Mouse (Mus musculus): ENCODE measurements around the gene Pyroxd1. TPM values are rescaled to one million over a fixed set of nuclear protein-coding genes. Genes with fewer than 3 reads are reported as not detected.
A peak's percentile ranks its signal among the peaks of the same experiment; 100 is the strongest.
"Not testable (repeated sequence)": the region's sequence is repeated elsewhere in the genome, so short reads cannot be mapped to it uniquely, and the experiment has no call there.

The Pyroxd1 gene
- polyA plus RNA-seq, 1 experiment from 2014 or later = 22.4 TPM

DNA sequence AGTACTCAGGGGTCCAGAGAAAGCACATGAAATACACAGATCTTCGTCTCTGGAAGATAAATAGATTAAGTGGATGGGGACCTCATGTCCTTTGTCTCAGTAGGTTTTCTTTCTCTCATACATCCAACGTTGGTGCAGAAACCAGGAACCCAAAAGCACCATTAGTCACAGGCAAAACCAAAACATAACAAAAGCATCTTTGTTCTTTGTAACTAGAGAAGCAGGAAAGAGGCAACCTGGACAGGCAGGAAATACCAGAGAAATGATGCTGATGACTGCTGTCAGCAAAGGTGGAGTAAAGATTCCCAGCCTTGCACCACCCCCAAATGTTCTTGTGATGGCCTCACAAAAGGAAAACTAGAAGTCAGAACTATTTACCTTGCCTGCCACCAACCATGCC is 5.9 kb upstream of the Pyroxd1 start:
- Histone ChIP-seq H3K4me2 (ENCODE audit: low read depth, low read length) (no peak overlapping the region), H3K9me3 (ENCODE audit: control insufficient read depth, low read length) (no peaks in the 10 kb centered on the region), H3K27ac (ENCODE audit: low read depth, low read length) (no peak overlapping the region), H3K27me3 (ENCODE audit: control insufficient read depth, insufficient read depth, low read length) (no peaks in the 10 kb centered on the region), H3K4me3 (ENCODE audit: low read depth, low read length) (no peak overlapping the region), H3K9ac (replicated peaks; ENCODE audit: low read depth, low read length) (no peak overlapping the region), H3K36me3 (ENCODE audit: control insufficient read depth, insufficient read depth, low read length) (no peaks in the 10 kb centered on the region), H3K4me1 (ENCODE audit: control insufficient read depth, insufficient read depth, low read length) (no peaks in the 10 kb centered on the region)
- WGBS = 62% methylated on average over 2 of the region's 2 CpGs
- no peak for ATAC-seq (ENCODE audit: low read depth)

DNA sequence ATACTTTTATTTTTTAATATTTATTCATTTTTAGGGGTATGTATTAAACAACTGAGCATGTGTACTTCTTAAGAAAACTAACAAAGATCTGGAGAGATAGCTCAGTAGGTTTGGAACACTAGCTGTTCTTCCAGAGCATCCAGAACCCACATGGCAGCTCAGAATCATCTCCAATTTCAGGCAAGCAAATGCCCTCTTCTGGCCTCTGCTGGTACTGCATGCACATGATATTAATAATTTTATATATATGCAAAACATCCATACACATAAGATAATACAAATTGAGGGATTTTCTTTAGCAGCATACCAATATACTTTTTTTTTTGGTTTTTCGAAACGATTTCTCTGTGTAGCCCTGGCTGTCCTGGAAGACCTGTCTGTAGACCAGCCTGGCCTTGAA is 1.9 kb upstream of the Pyroxd1 start:
- Histone ChIP-seq H3K4me3 (ENCODE audit: low read depth, low read length) (no peak overlapping the region), H3K9ac (replicated peaks; ENCODE audit: low read depth, low read length) (no peak overlapping the region), H3K4me1 (ENCODE audit: control insufficient read depth, insufficient read depth, low read length) (peaks cover 10% of the 10 kb centered on the region; the same call in 1 of the 2 replicates), H3K27me3 (ENCODE audit: control insufficient read depth, insufficient read depth, low read length) (no peaks in the 10 kb centered on the region), H3K27ac (ENCODE audit: low read depth, low read length) (no peak overlapping the region), H3K36me3 (ENCODE audit: control insufficient read depth, insufficient read depth, low read length) (no peaks in the 10 kb centered on the region), H3K4me2 (ENCODE audit: low read depth, low read length) (no peak overlapping the region), H3K9me3 (ENCODE audit: control insufficient read depth, low read length) (no peaks in the 10 kb centered on the region)
- 84% methylated on average over 2 of the region's 2 CpGs for WGBS
- no peak for ATAC-seq (ENCODE audit: low read depth)

DNA sequence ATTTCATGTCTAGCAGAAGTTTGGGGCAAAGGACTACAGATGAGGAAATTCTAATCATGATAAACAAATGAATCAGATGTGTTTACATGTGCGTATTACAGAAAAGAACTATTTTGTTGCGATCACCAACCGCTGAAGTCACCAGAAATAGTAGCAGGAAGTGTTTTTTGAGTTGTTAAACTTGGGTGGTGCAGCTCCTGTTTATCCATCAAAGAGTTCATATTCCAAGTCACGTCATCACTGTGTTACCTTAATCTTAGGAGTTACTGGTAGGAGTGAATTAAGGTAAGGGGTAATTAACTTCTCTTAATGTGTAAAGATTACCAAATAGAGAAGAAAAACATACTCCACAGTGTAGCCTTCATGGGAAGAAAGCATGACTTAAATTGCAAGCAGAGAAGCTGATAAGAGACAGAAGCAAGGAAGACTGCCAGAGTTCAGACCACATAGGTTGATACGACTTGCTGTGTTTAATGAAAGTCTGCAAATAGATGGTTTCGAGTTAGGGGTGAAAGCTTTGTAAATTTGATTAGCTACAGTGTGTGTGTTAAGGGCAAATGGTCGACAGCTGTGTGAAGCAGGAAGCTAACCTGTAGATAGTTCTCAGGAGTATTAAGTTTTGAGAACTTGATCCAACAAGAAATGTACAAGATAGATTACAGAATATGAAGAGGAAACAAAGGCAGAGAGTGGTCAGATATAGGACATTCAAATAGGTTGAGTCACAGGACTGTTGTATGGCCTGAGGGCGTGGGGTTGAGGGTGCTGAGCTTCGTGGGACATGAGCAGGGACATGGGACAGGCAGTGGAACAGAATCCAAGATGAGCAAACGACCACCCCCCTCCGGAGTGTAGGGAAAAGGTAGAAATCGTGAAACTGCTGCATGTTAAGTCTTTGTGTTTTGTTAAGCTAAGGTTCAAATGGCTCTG is 992 bp downstream of the Pyroxd1 start:
- H3K27ac ChIP-seq (ENCODE audit: low read depth, low read length) = peak overlapping the region; percentile 72; the same call in 1 of the 2 replicates
- ATAC-seq (ENCODE audit: low read depth) = no peak; the same call in 1 of the 2 replicates

DNA sequence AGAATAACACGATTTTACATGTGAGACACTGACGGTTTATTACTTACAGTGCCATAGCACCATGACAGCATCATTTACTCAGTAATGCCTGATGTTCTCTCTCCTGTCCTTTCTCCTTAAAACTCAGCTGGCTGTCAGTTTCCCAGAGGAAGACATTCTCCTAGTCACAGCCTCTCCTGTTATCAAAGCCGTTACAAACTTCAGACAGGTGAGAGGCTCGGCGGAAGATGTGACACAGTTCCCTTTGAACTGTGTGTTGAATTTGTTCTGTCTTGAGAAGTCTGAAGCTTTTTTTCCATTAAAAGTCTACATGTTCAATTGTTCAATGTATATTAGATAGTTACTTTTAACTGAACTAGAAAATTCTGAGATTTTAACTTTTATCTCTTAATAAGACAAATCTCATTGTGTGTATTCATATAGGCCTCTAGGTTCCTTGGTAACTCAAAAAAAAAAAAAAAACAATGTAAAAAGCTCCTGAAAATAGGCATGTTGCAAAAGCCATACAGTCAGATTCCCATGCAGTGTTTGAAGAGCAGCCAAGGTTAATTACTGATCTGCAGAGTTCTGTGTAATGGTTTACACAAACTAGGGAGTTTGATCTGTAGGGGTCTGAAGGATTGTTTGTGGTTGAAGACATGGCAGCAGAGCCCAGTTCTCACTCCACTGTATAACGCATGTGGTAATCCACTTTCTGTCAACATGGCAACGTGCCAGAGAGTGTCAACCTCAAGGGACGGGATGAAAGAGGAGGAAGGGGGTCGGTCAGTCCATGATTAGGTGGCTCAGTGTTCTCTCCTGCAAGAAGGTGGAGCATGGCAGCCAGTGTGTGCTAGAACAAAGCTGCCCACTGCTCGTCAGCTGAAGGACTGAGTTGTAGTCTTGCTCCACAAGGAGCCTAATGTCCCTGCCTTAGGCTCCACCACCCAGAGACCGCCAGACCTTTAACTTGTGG is 2.3 kb downstream of the Pyroxd1 start:
- no peak for ATAC-seq (ENCODE audit: low read depth)
- Histone ChIP-seq H3K4me2 (ENCODE audit: low read depth, low read length) (no peak overlapping the region), H3K27me3 (ENCODE audit: control insufficient read depth, insufficient read depth, low read length) (no peaks in the 10 kb centered on the region), H3K27ac (ENCODE audit: low read depth, low read length) (no peak overlapping the region), H3K9ac (replicated peaks; ENCODE audit: low read depth, low read length) (no peak overlapping the region), H3K4me3 (ENCODE audit: low read depth, low read length) (no peak overlapping the region), H3K36me3 (ENCODE audit: control insufficient read depth, insufficient read depth, low read length) (peaks cover 17% of the 10 kb centered on the region), H3K4me1 (ENCODE audit: control insufficient read depth, insufficient read depth, low read length) (peaks cover 10% of the 10 kb centered on the region; the same call in 1 of the 2 replicates), H3K9me3 (ENCODE audit: control insufficient read depth, low read length) (no peaks in the 10 kb centered on the region)
- WGBS = 85% methylated on average over 11 of the region's 11 CpGs

More for the DNA sequence above, 992 bp downstream of the Pyroxd1 start:
- Histone ChIP-seq H3K9ac (replicated peaks; ENCODE audit: low read depth, low read length) (peak overlapping the region; percentile 59), H3K4me2 (ENCODE audit: low read depth, low read length) (peak overlapping the region; percentile 59), H3K36me3 (ENCODE audit: control insufficient read depth, insufficient read depth, low read length) (peaks cover 10% of the 10 kb centered on the region), H3K4me3 (ENCODE audit: low read depth, low read length) (peak overlapping the region; percentile 74), H3K27me3 (ENCODE audit: control insufficient read depth, insufficient read depth, low read length) (no peaks in the 10 kb centered on the region), H3K9me3 (ENCODE audit: control insufficient read depth, low read length) (no peaks in the 10 kb centered on the region), H3K4me1 (ENCODE audit: control insufficient read depth, insufficient read depth, low read length) (peaks cover 10% of the 10 kb centered on the region; the same call in 1 of the 2 replicates)
- WGBS = 60% methylated on average over 12 of the region's 12 CpGs

DNA sequence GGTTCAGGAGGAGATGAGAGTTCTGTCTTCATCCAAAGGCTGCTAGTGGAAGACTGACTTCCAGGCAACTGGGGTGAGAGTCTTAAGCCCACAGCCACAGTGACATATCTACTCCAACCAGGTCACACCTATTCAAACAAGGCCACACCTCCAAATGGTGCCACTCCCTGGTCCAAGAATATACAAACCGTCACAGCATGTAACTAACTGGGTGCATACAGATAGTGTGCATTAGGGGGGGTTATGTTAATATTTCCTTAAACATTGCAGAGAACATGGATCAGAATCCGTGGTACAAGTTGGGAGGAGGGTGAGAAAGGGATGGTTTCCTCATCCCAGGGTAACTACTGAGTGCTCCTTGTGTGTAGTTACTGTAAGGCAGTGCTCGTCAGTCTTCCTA is 6.6 kb downstream of the Pyroxd1 start:
- not testable (repeated sequence) for H3K4me3 ChIP-seq (ENCODE audit: low read depth, low read length); H3K4me1 ChIP-seq (ENCODE audit: control insufficient read depth, insufficient read depth, low read length); H3K9ac ChIP-seq (replicated peaks; ENCODE audit: low read depth, low read length); H3K4me2 ChIP-seq (ENCODE audit: low read depth, low read length); H3K27ac ChIP-seq (ENCODE audit: low read depth, low read length); ATAC-seq (ENCODE audit: low read depth); H3K9me3 ChIP-seq (ENCODE audit: control insufficient read depth, low read length); H3K27me3 ChIP-seq (ENCODE audit: control insufficient read depth, insufficient read depth, low read length)
- WGBS = 91% methylated on average over 3 of the region's 3 CpGs
- peaks cover 40% of the 10 kb centered on the region for H3K36me3 ChIP-seq (ENCODE audit: control insufficient read depth, insufficient read depth, low read length)

DNA sequence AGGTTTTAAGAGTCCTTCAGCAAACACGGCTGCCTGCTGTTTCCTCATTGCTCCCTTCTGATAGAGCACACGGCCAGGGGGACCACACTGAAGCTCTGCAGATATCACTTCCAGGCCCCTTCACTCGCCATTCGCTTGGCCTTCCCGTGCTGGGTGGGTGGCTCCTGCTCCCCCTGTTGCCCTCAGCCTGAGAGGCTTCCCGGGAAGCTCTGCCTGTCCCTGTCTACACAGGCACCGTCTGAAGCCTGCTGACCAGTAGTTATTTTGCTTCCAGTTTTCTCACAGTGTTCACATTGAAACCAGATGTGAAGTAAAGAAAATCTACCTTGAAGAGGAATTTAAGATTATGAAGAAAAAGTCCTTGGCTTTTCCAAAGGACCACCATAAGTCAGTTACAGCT is 11.7 kb downstream of the Pyroxd1 start:
- ATAC-seq (ENCODE audit: low read depth) = no peak
- Histone ChIP-seq H3K4me1 (ENCODE audit: control insufficient read depth, insufficient read depth, low read length) (no peaks in the 10 kb centered on the region), H3K27ac (ENCODE audit: low read depth, low read length) (no peak overlapping the region), H3K4me3 (ENCODE audit: low read depth, low read length) (no peak overlapping the region), H3K27me3 (ENCODE audit: control insufficient read depth, insufficient read depth, low read length) (no peaks in the 10 kb centered on the region), H3K9ac (replicated peaks; ENCODE audit: low read depth, low read length) (no peak overlapping the region), H3K9me3 (ENCODE audit: control insufficient read depth, low read length) (no peaks in the 10 kb centered on the region), H3K36me3 (ENCODE audit: control insufficient read depth, insufficient read depth, low read length) (peaks cover 62% of the 10 kb centered on the region), H3K4me2 (ENCODE audit: low read depth, low read length) (no peak overlapping the region)
- 78% methylated on average over 7 of the region's 7 CpGs for WGBS

DNA sequence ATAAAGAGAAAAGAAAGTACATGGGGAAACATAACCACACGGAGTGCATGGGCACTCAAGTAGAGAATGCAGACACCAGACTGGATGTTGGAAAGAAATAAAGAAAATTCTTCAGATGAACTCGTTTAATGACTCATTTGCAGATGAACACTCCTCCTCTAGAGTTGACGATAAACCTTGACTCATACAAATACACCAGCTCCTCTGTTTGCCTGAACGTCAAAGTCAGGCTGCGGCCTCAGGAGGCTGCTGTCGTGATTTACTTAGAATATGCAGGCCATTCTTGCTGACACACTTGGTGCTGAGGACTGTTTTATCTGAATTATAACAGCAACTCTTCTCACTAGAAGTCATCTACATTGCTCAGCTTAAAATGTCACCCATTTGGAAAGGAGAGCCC is 16.6 kb downstream of the Pyroxd1 start:
- peaks cover 56% of the 10 kb centered on the region for H3K36me3 ChIP-seq (ENCODE audit: control insufficient read depth, insufficient read depth, low read length)
- ATAC-seq (ENCODE audit: low read depth) = no peak
- H3K27me3 ChIP-seq (ENCODE audit: control insufficient read depth, insufficient read depth, low read length) = no peaks in the 10 kb centered on the region
- H3K9me3 ChIP-seq (ENCODE audit: control insufficient read depth, low read length) = no peaks in the 10 kb centered on the region
- no peak overlapping the region for H3K4me3 ChIP-seq (ENCODE audit: low read depth, low read length)
- H3K9ac ChIP-seq (replicated peaks; ENCODE audit: low read depth, low read length) = no peak overlapping the region
- no peak overlapping the region for H3K4me2 ChIP-seq (ENCODE audit: low read depth, low read length)
- no peak overlapping the region for H3K27ac ChIP-seq (ENCODE audit: low read depth, low read length)
- no peaks in the 10 kb centered on the region for H3K4me1 ChIP-seq (ENCODE audit: control insufficient read depth, insufficient read depth, low read length)
- 94% methylated on average over 6 of the region's 6 CpGs for WGBS

DNA sequence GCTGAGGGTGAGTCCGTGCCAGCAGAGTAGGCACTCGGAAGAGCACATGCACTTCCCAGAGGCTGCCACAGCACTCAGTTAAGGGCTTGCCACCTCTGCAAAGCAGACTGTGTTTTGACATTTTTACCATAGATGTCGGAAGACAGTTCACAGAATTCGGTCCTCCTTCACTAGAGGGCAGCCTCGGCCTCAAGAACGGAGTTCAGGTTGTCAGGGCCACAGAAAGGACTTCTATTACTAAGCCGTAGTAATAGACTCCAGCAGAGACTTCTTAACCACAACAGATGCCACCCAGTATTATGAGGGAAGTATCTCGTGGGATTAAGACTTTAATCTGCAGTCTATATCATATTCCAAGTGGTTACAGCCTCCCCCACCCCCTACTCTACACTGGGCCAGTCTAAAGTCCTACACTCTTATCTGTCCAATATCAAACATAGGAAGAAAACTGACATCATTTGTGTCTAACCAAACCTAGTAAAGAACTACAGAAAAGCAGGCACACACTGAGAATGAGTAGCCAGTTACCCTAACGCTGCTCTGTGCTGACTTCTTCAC is 17.6 kb downstream of the Pyroxd1 start:
- Histone ChIP-seq H3K27ac (ENCODE audit: low read depth, low read length) (no peak overlapping the region), H3K9ac (replicated peaks; ENCODE audit: low read depth, low read length) (no peak overlapping the region), H3K36me3 (ENCODE audit: control insufficient read depth, insufficient read depth, low read length) (peaks cover 50% of the 10 kb centered on the region), H3K4me1 (ENCODE audit: control insufficient read depth, insufficient read depth, low read length) (no peaks in the 10 kb centered on the region), H3K4me2 (ENCODE audit: low read depth, low read length) (no peak overlapping the region), H3K9me3 (ENCODE audit: control insufficient read depth, low read length) (no peaks in the 10 kb centered on the region), H3K4me3 (ENCODE audit: low read depth, low read length) (no peak overlapping the region), H3K27me3 (ENCODE audit: control insufficient read depth, insufficient read depth, low read length) (no peaks in the 10 kb centered on the region)
- WGBS = 73% methylated on average over 9 of the region's 9 CpGs
- peak; percentile 31; the same call in 1 of the 2 replicates for ATAC-seq (ENCODE audit: low read depth)
